Mouse (Mus musculus) hindbrain, embryonic 12.5 days (tissue): ENCODE results near the gene Sox14. TPM values are rescaled to one million over a fixed set of nuclear protein-coding genes. Genes with fewer than 3 reads are reported as not detected.

Source experiments
- ATAC-seq: fragments of 200-750 bp; cut with Nextera tagmentation; 2 replicates; pipeline ENCODE4 v1.8.0; 2017; ENCODE audit warnings: moderate TSS enrichment; ENCODE audit not compliant: low FRiP score
- H3K27ac ChIP-seq: fragments of 300-500 bp; sonication (generic); 2 replicates; pipeline ENCODE4 v1.5.1; 2016; ENCODE audit warnings: mild to moderate bottlenecking
- H3K27me3 ChIP-seq: fragments of 300-500 bp; sonication (generic); 2 replicates; pipeline ENCODE4 v1.6.1; 2016; ENCODE audit warnings: mild to moderate bottlenecking
- H3K36me3 ChIP-seq: fragments of 300-500 bp; sonication (generic); 2 replicates; pipeline ENCODE4 v1.6.1; 2016; ENCODE audit warnings: mild to moderate bottlenecking
- H3K4me1 ChIP-seq: fragments of 300-500 bp; sonication (generic); 2 replicates; pipeline ENCODE4 v1.6.1; 2016
- H3K4me2 ChIP-seq: fragments of 300-500 bp; sonication (generic); replicated peaks from 2 replicates; pipeline ENCODE4 v1.6.1; 2016; ENCODE audit warnings: mild to moderate bottlenecking
- H3K4me3 ChIP-seq: fragments of 300-500 bp; sonication (generic); 2 replicates; pipeline ENCODE4 v1.5.1; 2016; ENCODE audit warnings: mild to moderate bottlenecking
- H3K9ac ChIP-seq: fragments of 300-500 bp; sonication (generic); 2 replicates; pipeline ENCODE4 v1.6.1; 2016; ENCODE audit warnings: mild to moderate bottlenecking, moderate library complexity
- H3K9me3 ChIP-seq: fragments of 300-500 bp; sonication (generic); replicated peaks from 2 replicates; pipeline ENCODE4 v1.6.1; 2016; ENCODE audit warnings: mild to moderate bottlenecking
- WGBS: fragments of 180-500 bp; shearing (Covaris S2); methylation state at CpG from one replicate; pipeline ENCODE4 v1.1.7; 2016; 5-methylcytosine and 5-hydroxymethylcytosine counted together
- polyA plus RNA-seq: library from polyadenylated mRNA; unstranded; fragments of >200 nt; fragmentation: Nextera tagmentation; extraction: Ambion mirVana; gene quantifications from 2 replicates; pipeline ENCODE4 v1.2.1, GENCODE M21; 2016

Sox14 gene
- polyA plus RNA-seq, 1 experiment from 2014 or later = 18.3 TPM

DNA sequence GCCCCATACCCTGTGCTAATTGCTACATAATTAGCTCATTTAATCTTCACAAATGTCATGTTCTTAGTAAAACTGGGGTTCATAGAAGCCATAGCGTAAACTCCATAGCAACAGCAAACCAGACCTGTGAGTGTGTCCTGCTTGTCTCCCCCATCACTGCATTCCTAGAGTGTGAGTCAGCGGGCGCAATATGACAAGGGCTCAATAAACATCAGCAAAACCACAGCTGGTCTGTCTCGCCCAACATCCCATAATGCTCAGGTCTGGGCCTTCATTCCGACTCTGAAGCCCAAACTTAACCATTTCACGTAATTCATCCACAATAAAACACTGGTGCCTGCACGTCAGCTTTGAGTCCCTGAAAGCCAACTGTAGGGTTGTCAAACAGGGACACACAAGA lies 37.1 kb downstream of the Sox14 start:
- Histone ChIP-seq H3K4me2 (no peak overlapping the region), H3K27ac (no peak overlapping the region), H3K27me3 (no peaks in the 10 kb centered on the region), H3K4me3 (no peak overlapping the region), H3K4me1 (peaks cover 6% of the 10 kb centered on the region; the same call in 1 of the 2 replicates), H3K9ac (no peak overlapping the region), H3K9me3 (no peaks in the 10 kb centered on the region), H3K36me3 (no peaks in the 10 kb centered on the region)
- WGBS = 89% methylated on average over 7 of the region's 7 CpGs
- ATAC-seq = no peak

- no peak overlapping the region for H3K9ac ChIP-seq
- H3K27ac ChIP-seq = no peak overlapping the region
- no peak overlapping the region for H3K4me2 ChIP-seq
- 95% methylated on average over 12 of the region's 12 CpGs for WGBS
- ATAC-seq = no peak
- no peaks in the 10 kb centered on the region for H3K36me3 ChIP-seq
- H3K27me3 ChIP-seq = no peaks in the 10 kb centered on the region
- peaks cover 6% of the 10 kb centered on the region; the same call in 1 of the 2 replicates for H3K4me1 ChIP-seq
- no peak overlapping the region for H3K4me3 ChIP-seq
- no peaks in the 10 kb centered on the region for H3K9me3 ChIP-seq
Measured at GRCm38 (mm10) chr9:99836707-99837106, 39.3 kb downstream of the Sox14 start.

- no peak for ATAC-seq
- WGBS = 60% methylated on average over 11 of the region's 11 CpGs
- no peak overlapping the region for H3K27ac ChIP-seq
Measured at GRCm38 (mm10) chr9:99835624-99836430, 40.1 kb downstream of the Sox14 start.

More at GRCm38 (mm10) chr9:99835624-99836430, 40.1 kb downstream of the Sox14 start:
- Histone ChIP-seq H3K4me2 (no peak overlapping the region), H3K4me3 (no peak overlapping the region), H3K36me3 (no peaks in the 10 kb centered on the region), H3K27me3 (no peaks in the 10 kb centered on the region), H3K4me1 (peaks cover 6% of the 10 kb centered on the region; the same call in 1 of the 2 replicates), H3K9me3 (no peaks in the 10 kb centered on the region), H3K9ac (no peak overlapping the region)

Other genes with a start within 250 kb of the Sox14 start
- gene Dzip1l, start 246.7 kb downstream of the Sox14 start, polyA plus RNA-seq = 16.9 and 18.6 TPM in 2 replicates
- not detected in 2 replicates for gene Cldn18, start 158.9 kb downstream of the Sox14 start, polyA plus RNA-seq